Mouse (Mus musculus): Measurements from ENCODE around the gene Adora3. TPM values are rescaled to one million over a fixed set of nuclear protein-coding genes. Genes with fewer than 3 reads are reported as not detected.

Gene Adora3
- not detected for polyA plus RNA-seq (2014; fragmentation: Illumina TruSeq; extraction: RNeasy Lipid Tissue Mini Kit (QIAGEN cat#74804); ENCODE audit: low read depth, low replicate concordance)

GRCm38 (mm10) chr3:105870558-105870957 lies at the start of gene Adora3, which contains the start of gene Tmigd3:
Gene Adora3, plus strand, starts transcription at chr3:105870858.
Gene Tmigd3, plus strand, starts transcription at chr3:105870903.

GRCm38 (mm10) chr3:105932240-105933071 lies 61.8 kb downstream of the Adora3 start, which contains the start of gene I830077J02Rik:
Gene I830077J02Rik, minus strand, starts transcription at chr3:105932664.

Other genes starting within 250 kb of the Adora3 start
- 12.8 TPM for gene Ddx20, start 183.3 kb upstream of the Adora3 start, polyA plus RNA-seq (2014; fragmentation: Illumina TruSeq; extraction: RNeasy Lipid Tissue Mini Kit (QIAGEN cat#74804); ENCODE audit: low read depth, low replicate concordance)
- not detected for gene Inka2, start 166.3 kb upstream of the Adora3 start, polyA plus RNA-seq (2014; fragmentation: Illumina TruSeq; extraction: RNeasy Lipid Tissue Mini Kit (QIAGEN cat#74804); ENCODE audit: low read depth, low replicate concordance)
- 326 TPM for gene Rap1a, start 69.5 kb upstream of the Adora3 start, polyA plus RNA-seq (2014; fragmentation: Illumina TruSeq; extraction: RNeasy Lipid Tissue Mini Kit (QIAGEN cat#74804); ENCODE audit: low read depth, low replicate concordance)
- gene Tmigd3, start within 50 bp of the Adora3 start, polyA plus RNA-seq (2014; fragmentation: Illumina TruSeq; extraction: RNeasy Lipid Tissue Mini Kit (QIAGEN cat#74804); ENCODE audit: low read depth, low replicate concordance): not detected
- gene I830077J02Rik, start 61.8 kb downstream of the Adora3 start, polyA plus RNA-seq (2014; fragmentation: Illumina TruSeq; extraction: RNeasy Lipid Tissue Mini Kit (QIAGEN cat#74804); ENCODE audit: low read depth, low replicate concordance): 1.2 TPM
- gene Wdr77, start 88.5 kb downstream of the Adora3 start, polyA plus RNA-seq (2014; fragmentation: Illumina TruSeq; extraction: RNeasy Lipid Tissue Mini Kit (QIAGEN cat#74804); ENCODE audit: low read depth, low replicate concordance): 20.4 TPM
- 984 TPM for gene Atp5f1, start 89.2 kb downstream of the Adora3 start, polyA plus RNA-seq (2014; fragmentation: Illumina TruSeq; extraction: RNeasy Lipid Tissue Mini Kit (QIAGEN cat#74804); ENCODE audit: low read depth, low replicate concordance)
- 0.32 TPM for gene Ovgp1, start 102.9 kb downstream of the Adora3 start, polyA plus RNA-seq (2014; fragmentation: Illumina TruSeq; extraction: RNeasy Lipid Tissue Mini Kit (QIAGEN cat#74804); ENCODE audit: low read depth, low replicate concordance)
- gene Pifo, start 143.8 kb downstream of the Adora3 start, polyA plus RNA-seq (2014; fragmentation: Illumina TruSeq; extraction: RNeasy Lipid Tissue Mini Kit (QIAGEN cat#74804); ENCODE audit: low read depth, low replicate concordance): not detected
- not detected for gene Chil5, start 162.0 kb downstream of the Adora3 start, polyA plus RNA-seq (2014; fragmentation: Illumina TruSeq; extraction: RNeasy Lipid Tissue Mini Kit (QIAGEN cat#74804); ENCODE audit: low read depth, low replicate concordance)
- not detected for gene Chia1, start 242.4 kb downstream of the Adora3 start, polyA plus RNA-seq (2014; fragmentation: Illumina TruSeq; extraction: RNeasy Lipid Tissue Mini Kit (QIAGEN cat#74804); ENCODE audit: low read depth, low replicate concordance)

All from liver, adult 10 weeks (tissue).